Mouse (Mus musculus) kidney, adult 18-20 months (tissue): ENCODE results near the gene Zfp821.
A peak's percentile ranks its signal among the peaks of the same experiment; 100 is the strongest.

Source experiments
- DNase-seq: peaks from one replicate; pipeline ENCODE4 v3.0.0; 2021

Zfp821 gene

DNA sequence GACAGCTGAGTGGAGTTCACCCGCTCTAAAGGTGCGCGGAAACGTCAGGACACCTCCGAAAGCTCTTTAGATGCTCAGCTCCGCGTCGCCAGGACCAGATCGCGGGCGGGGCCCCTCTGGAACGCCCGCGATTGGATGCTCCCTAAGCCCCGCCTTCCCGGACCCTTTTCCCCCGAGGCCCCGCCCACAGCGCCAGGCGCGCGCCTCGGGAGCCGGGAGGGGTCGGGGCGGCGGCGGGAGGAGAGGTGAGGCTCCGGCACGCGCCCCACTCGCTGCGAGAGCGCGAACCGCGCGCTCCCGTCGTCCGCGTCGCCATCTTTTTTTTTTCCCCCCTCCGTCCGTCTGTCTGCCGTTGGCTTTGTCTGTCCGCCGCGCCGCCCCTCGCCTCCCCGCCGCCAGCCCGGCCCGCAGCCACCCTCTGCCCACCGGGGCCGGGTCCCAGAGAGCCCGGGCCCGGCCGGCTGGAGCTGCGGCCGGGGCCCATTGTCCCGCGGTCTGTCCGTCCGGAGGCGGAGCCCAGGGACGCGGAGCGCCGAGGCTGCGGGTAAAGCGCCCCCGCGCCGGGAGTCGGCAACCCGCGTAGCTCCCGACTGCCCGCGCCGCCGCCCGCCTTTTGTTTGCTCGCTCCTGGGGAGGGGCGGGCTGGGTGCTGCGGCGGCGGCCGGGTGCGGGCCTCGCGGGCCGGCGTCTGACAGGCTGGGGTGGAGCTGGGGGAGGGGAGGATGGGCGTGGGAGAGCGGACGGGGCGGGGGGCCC is at the start of gene Zfp821:
TSS of gene Zfp821 (plus strand) at position 227 of the 756 bp plus-strand sequence.
- peak; percentile 95 for DNase-seq

DNA sequence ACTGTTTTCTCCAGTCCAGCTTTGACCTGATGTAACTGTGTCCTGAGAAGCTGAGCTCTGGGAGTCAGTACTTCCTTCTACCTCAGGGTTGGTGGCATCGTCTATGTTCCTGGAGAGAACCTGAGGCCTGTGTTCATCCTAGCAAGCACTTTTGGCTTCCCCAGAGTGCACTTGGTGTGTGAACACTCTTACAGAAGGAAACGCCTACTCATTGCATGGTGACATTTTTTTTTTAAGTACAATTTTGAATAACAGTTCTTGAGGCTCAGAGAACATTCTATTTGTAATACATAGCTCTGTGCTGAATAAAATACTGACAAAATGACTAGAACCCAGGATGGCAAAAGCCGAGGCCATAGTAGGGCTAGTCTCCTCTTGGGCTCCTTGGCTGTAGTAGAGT is 48.5 kb upstream of the Zfp821 start:
- DNase-seq = no peak

DNA sequence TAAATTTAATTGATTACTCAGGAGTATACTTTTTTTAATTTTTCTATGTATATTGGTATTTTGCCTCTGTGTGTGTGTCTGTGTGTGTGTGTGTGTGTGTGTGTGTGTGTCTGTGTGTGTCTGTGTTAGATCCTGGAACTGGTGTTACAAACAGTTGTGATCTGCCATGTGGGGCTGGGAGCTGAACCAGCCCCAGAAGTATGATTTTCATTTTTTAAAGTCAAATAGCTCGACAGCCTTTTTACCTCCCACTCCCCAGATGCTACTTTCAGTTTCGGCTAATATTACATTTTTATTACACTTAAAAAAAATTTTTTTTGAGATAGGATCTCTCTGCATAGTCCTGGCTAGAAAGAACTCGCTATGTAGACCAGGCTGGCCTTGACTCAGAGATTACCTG is 43.0 kb upstream of the Zfp821 start:
- DNase-seq = no peak

DNA sequence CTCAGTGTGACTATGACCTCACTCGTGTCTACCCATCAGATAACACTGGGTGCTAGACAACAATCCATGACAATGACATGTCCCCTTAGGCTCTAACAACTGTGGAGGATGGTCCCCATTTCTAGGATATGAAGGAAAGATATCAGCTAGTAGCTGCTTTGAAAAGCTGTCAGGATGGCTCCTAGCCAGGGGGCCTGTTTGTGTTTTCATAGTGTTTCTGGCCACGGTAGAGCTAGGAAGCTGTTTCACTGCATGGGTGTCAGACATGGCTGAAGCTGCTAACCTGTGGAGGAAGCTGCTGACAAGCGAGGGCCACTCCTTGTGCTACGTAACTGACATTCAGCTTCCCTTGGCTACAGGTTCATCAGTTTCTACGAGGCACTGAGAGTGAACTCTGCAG is 38.7 kb upstream of the Zfp821 start:
- DNase-seq = no peak

DNA sequence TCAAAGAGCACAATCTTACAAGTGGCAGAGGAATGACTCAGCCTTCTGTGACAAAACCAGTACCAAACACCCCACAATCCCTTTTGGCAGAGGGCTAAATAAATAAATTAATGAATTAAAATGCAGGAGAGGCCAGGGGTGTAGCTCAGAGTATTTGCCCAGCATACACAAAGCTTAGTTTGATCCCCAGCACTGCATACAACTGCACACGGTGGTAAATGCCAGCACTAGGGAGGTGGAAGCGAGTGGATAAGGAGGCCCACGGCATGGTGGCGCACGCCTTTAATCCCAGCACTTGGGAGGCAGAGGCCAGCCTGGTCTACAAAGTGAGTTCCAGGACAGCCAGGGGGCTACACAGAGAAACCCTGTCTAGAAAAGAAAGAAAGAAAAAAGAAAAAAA is 32.7 kb upstream of the Zfp821 start:
- DNase-seq = no peak

DNA sequence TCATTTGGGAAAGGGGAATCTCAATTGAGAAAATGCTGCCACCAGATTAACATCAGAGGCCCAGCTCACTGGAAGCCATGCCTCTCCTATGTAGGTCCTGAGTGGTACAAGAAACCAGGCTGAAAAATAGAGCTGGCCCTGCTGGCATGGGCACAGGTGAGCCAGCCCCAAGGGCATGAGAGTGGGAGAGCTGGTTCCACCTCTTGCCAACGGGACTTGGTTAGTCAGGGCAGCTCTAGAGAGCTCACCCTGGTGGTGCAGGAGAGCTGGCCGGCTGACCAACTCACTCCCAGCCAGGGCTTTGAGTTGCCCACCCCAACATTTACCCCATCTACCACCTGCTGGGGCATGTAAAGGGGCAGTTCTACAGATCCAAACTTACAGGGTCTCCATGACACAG is 31.8 kb upstream of the Zfp821 start:
- peak; percentile 46 for DNase-seq

DNA sequence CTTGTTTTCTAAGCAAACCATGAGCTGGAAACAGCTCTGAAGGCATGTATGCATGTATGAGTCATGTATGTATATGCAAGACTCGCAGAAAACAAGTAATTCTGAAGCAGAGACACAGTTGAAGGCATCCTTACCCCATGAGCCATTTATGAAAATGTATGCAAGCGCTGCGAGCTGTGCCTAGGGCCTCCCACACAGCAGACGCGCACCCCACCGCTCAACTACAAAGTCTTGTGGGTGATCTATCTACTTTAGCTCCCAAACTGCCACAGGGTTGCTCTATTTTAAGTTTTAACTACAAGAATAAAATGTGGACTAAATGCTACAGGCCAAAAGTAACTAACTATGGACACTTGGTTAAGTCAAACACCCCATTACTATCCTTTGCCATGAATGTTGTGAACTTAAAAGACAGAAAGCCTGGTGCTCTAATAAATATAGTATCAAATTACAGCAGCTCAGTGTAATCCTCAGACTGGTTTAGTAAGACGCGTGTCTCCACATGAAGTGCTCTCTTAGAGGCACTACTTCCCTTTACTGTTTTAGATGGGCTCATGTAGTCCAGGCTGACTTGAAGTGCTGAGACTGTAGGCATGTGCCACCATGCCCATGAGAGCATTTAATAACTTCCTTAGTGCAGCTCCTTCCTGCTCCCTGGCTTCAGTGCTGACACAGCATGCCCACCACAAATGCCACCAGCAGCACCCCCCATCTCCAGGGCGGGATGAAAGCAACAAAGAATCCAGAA is 29.3 kb upstream of the Zfp821 start:
- DNase-seq = no peak

DNA sequence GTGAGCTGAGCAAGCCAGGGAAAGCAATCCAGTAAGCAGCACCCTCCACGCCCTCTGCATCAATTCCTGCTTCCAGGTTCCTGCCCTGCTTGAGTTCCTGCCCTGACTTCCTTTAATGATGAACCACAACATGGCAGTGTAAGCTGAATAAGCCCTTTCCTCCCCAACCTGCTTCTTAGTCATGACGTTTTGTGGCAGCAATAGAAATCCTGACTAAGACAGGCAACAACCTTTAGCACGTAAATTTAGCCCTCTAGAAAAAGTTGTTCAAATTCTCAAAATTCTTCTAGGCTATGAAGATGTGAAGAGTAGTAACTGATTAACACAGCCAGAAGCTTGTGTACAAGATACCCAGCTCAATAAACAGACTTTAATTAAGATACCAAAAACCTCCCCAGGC is 23.8 kb upstream of the Zfp821 start:
- no peak for DNase-seq

DNA sequence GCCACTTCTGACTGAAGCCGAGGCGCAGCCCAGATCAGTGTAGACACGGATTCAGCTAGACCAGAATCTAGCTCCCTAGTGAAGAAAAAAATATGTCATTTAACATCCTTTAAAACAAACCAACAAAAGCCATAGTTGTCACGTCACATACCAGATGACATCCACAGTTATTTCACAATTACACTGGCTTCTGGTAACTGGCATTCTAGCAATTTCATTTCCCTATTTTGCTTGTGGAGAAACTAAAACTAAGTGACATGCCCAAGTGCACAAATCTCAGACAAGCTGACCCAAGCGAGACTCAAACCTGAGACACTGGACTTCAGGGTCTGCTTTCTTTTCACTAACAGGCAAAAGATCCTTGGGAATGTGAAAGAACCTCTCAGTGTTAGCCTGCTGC is 23.2 kb upstream of the Zfp821 start:
- DNase-seq = no peak

DNA sequence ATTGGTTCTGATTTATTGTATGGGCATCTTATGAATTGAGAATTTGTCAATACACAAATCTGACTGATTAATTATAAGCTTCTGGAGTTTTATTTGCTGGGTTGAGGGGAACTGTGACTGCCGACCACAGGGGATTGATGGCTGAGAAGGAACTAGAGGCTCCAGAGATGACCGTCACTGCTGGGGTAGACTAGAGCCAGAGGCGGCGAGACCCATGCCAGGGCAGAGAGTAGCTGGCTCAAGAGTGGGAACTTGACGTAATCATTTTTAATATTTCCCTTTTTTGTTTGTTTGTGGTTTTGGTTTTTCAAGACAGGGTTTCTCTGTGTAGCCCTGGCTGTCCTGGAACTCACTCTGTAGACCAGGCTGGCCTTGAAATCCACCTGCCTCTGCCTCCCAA is 18.1 kb upstream of the Zfp821 start:
- DNase-seq = no peak

DNA sequence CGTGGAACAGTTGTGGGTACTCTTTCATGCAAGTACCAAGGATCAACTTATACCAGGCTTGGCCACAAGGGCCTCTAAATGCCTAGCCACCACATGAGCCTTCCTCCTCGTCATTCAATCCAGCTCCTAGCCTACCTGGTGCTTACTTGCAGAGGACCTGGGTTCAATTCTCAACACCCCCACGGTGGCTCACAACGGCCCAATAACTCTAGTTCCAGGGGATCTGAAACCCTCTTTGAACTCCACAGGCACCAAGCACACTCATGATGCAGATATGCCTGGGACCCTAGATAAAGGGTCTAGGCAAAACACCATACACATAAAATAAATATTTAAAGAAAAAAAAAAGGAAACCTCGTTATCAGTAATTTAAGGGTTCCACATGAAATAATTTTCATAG is 13.6 kb upstream of the Zfp821 start:
- no peak for DNase-seq

DNA sequence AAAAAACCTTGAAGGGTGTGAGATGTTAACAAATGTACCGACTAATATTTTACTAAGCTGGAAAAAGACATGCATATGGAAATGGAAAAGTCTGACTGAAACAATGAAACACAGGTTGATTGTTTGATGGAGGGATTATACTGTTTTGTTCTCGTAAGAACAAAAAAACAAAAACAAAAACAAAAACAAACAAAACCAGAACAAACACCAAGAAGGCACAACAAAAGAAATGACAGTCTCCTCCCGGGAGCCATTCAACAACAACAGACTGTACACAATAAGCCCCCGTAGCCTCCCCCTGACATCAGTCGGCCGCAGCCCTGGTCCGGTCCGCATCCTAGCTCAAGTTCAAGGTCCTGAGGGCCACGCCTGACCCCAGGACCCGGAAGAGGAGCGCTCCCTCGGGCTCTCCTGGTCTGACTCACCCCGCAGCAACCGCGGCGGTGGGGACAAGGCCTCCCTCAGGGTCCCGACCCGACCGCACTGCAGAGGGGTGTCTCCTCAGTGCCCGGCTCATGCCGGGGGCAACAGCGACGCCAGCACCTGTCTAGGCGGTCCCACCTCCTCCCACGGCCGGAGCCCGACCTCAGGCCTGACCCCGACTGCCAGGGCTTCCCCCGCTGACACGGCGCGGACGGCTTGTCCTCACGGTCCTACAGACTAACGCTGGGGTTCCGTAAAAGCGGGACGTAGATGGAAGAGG is 12.8 kb upstream of the Zfp821 start:
- DNase-seq = no peak

DNA sequence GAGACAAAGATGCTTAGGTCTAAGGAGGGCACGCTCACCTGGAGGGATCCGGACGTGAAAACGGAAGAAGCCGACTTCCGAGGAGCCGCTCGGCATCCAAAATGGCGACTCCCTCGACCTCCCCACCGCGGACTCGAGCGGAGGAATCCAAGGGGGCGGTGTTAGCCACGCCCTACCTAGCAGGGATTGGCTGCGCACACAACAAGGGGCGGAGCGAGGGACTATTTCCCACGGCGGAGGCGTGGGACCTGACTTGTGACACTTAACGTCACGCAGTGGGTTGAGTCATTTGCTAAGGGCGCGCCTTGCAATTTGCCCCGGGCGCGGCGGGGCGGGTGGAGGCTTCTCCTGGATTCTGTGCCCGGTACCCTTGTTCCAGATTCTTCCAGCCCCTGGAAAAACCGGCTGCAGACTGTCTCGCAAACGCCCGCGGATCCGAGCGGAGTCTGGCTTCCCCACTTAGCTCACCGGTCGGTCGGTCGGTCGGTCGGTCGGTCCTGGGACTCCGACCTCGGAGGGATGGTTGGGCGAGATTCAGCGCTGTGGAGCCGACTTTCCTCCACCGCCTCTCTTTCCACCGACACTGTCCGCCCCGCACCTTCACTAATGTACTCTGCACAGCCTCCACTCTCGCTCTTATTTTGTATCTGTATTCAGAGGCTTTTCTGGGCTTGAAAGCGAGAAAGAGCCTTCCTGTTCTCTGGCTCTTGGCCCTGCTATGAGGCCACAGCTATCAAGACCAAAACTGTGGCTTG is 12.0 kb upstream of the Zfp821 start, which contains the start of gene Ist1:
TSS of gene Ist1 (minus strand) at position 115 of the 755 bp plus-strand sequence.
- DNase-seq = peak; percentile 99

DNA sequence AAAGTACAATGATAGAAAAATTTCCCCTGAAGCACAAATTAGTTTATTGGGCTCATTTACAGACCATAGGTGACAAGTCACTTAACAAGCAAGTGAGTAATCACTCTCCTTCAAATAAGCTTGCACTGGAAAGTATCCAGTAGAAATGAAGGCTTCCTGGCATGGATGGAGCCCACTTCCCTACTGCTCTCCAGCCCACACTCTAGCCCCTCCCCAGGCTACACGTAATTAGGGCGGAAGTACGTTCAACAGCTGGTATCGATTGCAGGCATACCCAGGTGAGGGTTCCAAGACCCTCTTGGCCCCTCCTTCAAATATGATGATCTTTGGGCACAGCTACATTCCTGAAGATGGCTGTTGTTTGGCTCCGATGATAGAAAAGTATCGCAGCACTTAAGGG is 11.2 kb upstream of the Zfp821 start:
- no peak for DNase-seq

DNA sequence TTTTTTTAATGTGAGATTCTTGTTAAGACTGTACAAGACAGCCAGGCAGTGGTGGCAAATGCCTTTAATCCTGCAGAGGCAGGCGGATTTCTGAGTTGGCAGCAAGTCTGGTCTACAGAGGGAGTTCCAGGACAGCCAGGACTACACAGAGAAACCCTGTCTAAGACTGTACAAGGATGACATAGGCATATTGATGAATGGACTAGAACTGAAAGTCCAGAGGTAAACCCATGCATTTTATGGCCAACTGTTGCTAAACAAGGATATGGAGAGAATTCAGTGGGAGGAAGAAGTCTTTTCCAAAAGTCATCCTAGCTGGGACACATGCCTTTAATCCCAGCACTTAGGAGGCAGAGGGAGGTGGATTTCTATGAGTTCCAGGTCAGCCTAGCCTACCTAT is 7.6 kb upstream of the Zfp821 start:
- DNase-seq = no peak

DNA sequence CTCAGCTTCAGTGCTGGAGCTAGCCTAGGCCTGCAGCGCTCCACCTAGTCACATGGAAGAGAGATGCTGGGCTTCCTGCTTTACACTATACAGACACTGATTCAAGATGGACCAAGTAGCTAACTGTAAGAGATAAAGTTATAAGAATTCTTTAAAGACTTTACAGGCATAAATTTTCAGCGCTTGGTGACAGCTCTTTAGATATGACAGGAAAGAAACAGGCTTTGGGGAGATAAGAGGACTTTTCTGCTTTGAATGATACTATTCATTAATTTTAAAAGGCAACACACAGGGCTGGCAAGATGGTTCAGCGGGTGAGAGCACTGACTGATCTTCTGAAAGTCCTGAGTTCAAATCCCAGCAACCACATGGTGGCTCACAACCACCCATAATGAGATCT is 6.9 kb upstream of the Zfp821 start:
- DNase-seq = no peak

DNA sequence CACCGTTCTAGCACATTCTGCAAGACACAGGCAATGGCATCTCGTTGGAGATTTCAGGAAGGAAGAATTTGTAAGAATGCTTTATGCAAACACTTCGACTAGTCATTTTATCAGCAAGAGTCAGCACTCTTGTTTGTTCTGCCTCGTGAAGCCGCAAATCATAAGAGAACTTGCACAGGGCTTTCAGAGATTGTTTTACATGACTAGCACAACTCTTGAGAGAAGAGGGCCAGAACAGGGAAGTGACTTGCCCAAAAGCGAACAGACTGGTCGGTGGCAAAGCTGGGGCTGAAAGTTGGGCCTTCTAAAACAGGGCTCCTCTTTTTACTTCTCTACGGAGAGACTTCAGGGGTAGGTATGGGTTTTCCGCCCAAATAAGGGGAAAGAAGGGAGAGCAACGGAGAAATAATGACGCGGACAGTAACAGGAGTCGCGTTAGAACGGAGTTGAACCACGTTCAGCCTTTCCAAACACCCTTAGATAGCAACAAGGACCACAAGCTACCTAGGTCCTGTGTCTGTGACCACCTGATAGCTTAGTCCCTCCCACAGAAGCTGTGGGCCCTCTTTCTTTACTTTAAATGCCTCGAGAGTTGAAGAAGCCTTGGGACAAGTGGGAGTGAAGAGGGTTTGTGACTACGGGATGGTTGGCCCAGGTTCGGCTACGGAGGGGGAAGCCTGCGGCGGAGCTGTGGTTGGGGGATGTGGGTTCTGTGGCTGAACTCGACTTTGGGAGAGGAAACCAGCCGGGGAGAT is 604 bp upstream of the Zfp821 start:
- DNase-seq = no peak

DNA sequence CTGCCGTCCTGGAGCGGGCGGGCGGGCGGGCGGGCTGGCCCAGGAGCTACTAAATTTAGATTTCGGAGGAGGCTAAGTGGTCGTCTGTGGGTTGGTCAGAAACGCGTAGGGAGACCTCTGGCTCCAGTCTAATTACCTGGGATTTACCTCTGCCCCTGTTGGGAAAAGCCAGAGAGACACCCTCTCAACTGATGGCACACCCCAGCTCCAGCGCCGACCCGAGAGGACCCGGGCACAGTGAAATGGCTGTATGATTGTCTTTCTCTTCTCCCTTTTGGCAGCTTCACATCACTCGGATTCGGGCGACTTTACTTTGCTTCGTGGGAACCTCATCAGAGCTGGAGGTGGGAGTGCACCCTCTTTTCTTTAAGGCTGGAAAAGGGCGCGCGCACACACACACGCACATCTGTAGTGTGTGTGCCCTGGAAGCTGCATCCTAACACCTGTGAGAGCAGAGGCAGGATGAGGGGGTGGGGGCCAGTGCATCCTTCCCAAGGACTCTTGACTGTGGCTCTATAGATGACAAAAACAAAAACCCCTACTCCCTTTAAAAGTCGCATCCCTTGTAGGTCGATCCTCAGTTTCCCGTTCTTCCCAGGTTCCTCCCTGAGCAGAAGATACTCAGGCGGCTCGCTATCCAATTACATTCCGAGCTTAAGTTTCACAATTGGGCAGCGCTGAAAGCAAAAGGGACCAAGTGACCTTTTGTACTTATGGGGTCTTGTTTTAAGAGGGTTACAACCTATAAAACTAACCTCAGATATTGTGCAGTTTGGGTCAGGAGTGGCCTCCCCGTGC is 929 bp downstream of the Zfp821 start:
- DNase-seq = peak; percentile 11

DNA sequence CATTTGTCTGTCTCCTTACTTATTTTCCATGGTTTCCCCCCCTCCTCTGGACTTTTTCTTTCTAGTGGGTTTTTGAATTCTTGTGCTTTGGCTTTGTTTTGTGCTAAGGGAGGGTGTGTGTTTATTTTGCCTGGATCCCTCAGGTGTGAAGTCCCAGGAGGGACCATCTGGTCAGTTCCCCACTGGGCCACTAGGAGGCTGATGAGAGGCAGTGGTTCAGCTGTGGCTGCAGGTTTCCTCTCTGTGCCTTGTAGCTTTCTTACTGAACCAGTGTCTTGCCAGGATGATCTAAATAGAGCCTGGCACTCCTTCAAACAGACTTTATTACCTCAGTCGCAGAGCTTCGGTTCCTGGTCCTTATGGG is 1.5 kb downstream of the Zfp821 start:
- DNase-seq = peak; percentile 89

DNA sequence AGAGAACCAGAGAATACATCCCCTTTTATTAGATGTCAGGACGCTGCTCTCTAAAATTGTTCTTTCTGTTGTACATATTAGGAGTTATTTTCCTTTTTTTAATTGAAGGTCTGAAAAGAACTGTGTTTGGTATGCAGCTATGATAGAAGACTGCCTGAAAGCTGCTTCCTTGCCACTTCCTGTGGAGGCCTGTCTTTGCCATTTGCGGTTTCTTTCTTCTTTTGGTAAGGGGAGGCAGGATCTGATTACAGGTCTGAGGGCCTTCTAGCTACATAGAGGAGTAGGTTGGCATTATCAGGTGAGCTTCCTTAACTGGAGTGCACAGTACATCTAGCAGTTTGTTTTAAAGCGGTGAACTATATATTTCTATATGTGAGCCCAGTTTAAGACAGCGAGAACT is 2.6 kb downstream of the Zfp821 start:
- no peak for DNase-seq

DNA sequence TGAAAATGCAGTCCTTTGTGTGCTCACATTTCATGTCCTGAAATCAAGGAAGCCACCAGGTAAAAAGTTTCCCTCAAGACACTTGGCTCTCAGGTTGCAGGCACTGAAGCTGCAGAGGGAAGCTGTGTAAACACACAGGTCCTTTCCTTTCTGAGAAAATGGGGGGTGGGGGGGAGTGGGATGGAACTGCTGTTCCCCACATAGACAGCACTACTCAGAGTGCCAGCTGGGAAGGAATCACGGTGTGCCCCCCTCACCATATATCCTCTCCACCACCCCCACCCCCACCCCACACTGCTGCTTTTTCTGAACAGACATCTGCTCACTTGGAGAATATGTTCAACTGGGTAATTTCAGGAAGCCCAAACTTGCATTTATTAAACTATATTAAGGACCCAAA is 7.2 kb downstream of the Zfp821 start:
- DNase-seq = no peak

DNA sequence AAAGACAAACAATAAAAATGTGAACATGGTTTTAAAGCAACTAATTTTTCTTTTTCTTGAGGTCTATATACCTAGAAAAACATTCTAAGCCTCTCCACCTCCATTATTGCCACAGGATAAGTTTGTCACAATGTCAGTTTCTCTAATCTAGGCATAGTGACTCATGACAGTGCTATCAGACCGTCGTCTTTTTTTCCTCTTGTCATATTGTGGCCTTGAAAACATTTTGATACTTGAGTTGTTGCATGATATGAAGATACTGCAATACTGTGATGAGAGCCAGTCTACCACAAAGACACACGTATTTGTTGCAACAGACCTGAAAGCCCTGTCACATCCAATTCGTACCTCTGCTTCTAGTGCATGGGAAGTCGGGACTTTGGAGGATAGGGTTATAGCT is 9.6 kb downstream of the Zfp821 start:
- no peak for DNase-seq
